Mouse (Mus musculus): ENCODE data around the gene Il16.

Gene Il16

GRCm38 (mm10) chr7:83745413-83746106 is at the start of gene Il16:
Il16 (minus strand) TSS chr7:83745726.
- no peak for DNase-seq (ENCODE audit: low spot score)

- no peak for DNase-seq (ENCODE audit: low spot score)
These were observed 49.2 kb upstream of the Il16 start, which contains the start of gene Cfap161 for GRCm38 (mm10) chr7:83794705-83795104. Cfap161 (minus strand) TSS chr7:83794880.

GRCm38 (mm10) chr7:83794006-83794683 is 48.6 kb upstream of the Il16 start:
- DNase-seq (ENCODE audit: low spot score) = no peak

GRCm38 (mm10) chr7:83780881-83781280 is 35.4 kb upstream of the Il16 start:
- DNase-seq (ENCODE audit: low spot score) = no peak

- no peak for DNase-seq (ENCODE audit: low spot score)
These were observed 34.5 kb upstream of the Il16 start for GRCm38 (mm10) chr7:83780026-83780425.

- DNase-seq (ENCODE audit: low spot score) = no peak
These were observed 33.5 kb upstream of the Il16 start for GRCm38 (mm10) chr7:83779028-83779427.

GRCm38 (mm10) chr7:83778516-83778915 is 33.0 kb upstream of the Il16 start:
- DNase-seq (ENCODE audit: low spot score) = no peak

GRCm38 (mm10) chr7:83774721-83775120 is 29.2 kb upstream of the Il16 start:
- peak; percentile 55 for DNase-seq (ENCODE audit: low spot score)

GRCm38 (mm10) chr7:83763674-83764073 is 18.1 kb upstream of the Il16 start:
- DNase-seq (ENCODE audit: low spot score) = no peak

GRCm38 (mm10) chr7:83762336-83762735 is 16.8 kb upstream of the Il16 start:
- no peak for DNase-seq (ENCODE audit: low spot score)

- DNase-seq (ENCODE audit: low spot score) = no peak
These were observed 5.5 kb upstream of the Il16 start for GRCm38 (mm10) chr7:83751055-83751454.

- DNase-seq (ENCODE audit: low spot score) = no peak
These were observed 2.9 kb upstream of the Il16 start for GRCm38 (mm10) chr7:83748405-83748804.

- DNase-seq (ENCODE audit: low spot score) = no peak
These were observed 671 bp upstream of the Il16 start for GRCm38 (mm10) chr7:83746107-83746687.

GRCm38 (mm10) chr7:83745065-83745412 is 487 bp downstream of the Il16 start:
- DNase-seq (ENCODE audit: low spot score) = no peak

- DNase-seq (ENCODE audit: low spot score) = no peak
These were observed 1.3 kb downstream of the Il16 start for GRCm38 (mm10) chr7:83744250-83744649.

GRCm38 (mm10) chr7:83742690-83743089 is 2.8 kb downstream of the Il16 start:
- DNase-seq (ENCODE audit: low spot score) = no peak

- DNase-seq (ENCODE audit: low spot score) = no peak
These were observed 3.5 kb downstream of the Il16 start for GRCm38 (mm10) chr7:83742026-83742425.

- no peak for DNase-seq (ENCODE audit: low spot score)
These were observed 5.7 kb downstream of the Il16 start for GRCm38 (mm10) chr7:83739680-83740310.

- DNase-seq (ENCODE audit: low spot score) = no peak
These were observed 6.7 kb downstream of the Il16 start for GRCm38 (mm10) chr7:83738623-83739462.

GRCm38 (mm10) chr7:83737914-83738490 is 7.5 kb downstream of the Il16 start:
- no peak for DNase-seq (ENCODE audit: low spot score)

- DNase-seq (ENCODE audit: low spot score) = no peak
These were observed 9.0 kb downstream of the Il16 start for GRCm38 (mm10) chr7:83736341-83737115.

Data from layer of hippocampus, adult 9-10 months (tissue).